Mouse (Mus musculus): Measurements from ENCODE around the gene Cd52.
"Not testable (repeated sequence)": the region's sequence is repeated elsewhere in the genome, so short reads cannot be mapped to it uniquely, and the experiment has no call there.

Gene Cd52

GRCm38 (mm10) chr4:134094923-134095547 is at the start of gene Cd52:
TSS of gene Cd52 (minus strand) at chr4:134095082.
- peak; percentile 77 to 80 for DNase-seq (ENCODE audit: low spot score in 2 of 2)

- DNase-seq (ENCODE audit: low spot score in 2 of 2): not testable (repeated sequence)
Measured at GRCm38 (mm10) chr4:134144297-134144696, 49.4 kb upstream of the Cd52 start.

- DNase-seq (ENCODE audit: low spot score in 2 of 2): no peak
Measured at GRCm38 (mm10) chr4:134138857-134139256, 44.0 kb upstream of the Cd52 start.

GRCm38 (mm10) chr4:134136280-134136926 is 41.5 kb upstream of the Cd52 start:
- DNase-seq (ENCODE audit: low spot score in 2 of 2): no peak

GRCm38 (mm10) chr4:134132519-134133095 is 37.7 kb upstream of the Cd52 start:
- DNase-seq (ENCODE audit: low spot score in 2 of 2): no peak

GRCm38 (mm10) chr4:134132117-134132516 is 37.2 kb upstream of the Cd52 start:
- no peak for DNase-seq (ENCODE audit: low spot score in 2 of 2)

GRCm38 (mm10) chr4:134129482-134129881 is 34.6 kb upstream of the Cd52 start:
- peak in 1 of 2 experiments; percentile 19 for DNase-seq (ENCODE audit: low spot score in 2 of 2)

- DNase-seq (ENCODE audit: low spot score in 2 of 2): peak; percentile 52 to 65
Measured at GRCm38 (mm10) chr4:134128983-134129362, 34.1 kb upstream of the Cd52 start.

GRCm38 (mm10) chr4:134128221-134128982 is 33.5 kb upstream of the Cd52 start, which contains the start of gene Sh3bgrl3:
TSS of gene Sh3bgrl3 (minus strand) at chr4:134128789.
- peak; percentile 89 to 90 for DNase-seq (ENCODE audit: low spot score in 2 of 2)

GRCm38 (mm10) chr4:134127793-134128192 is 32.9 kb upstream of the Cd52 start:
- DNase-seq (ENCODE audit: low spot score in 2 of 2): no peak

- no peak for DNase-seq (ENCODE audit: low spot score in 2 of 2)
Measured at GRCm38 (mm10) chr4:134127121-134127455, 32.2 kb upstream of the Cd52 start.

GRCm38 (mm10) chr4:134126300-134127120 is 31.6 kb upstream of the Cd52 start:
- peak in 1 of 2 experiments; percentile 11 for DNase-seq (ENCODE audit: low spot score in 2 of 2)

GRCm38 (mm10) chr4:134125383-134126060 is 30.6 kb upstream of the Cd52 start:
- no peak for DNase-seq (ENCODE audit: low spot score in 2 of 2)

- DNase-seq (ENCODE audit: low spot score in 2 of 2): peak; percentile 80
Measured at GRCm38 (mm10) chr4:134123680-134124551, 29.0 kb upstream of the Cd52 start.

- peak in 1 of 2 experiments; percentile 14 for DNase-seq (ENCODE audit: low spot score in 2 of 2)
Measured at GRCm38 (mm10) chr4:134123147-134123546, 28.3 kb upstream of the Cd52 start.

- DNase-seq (ENCODE audit: low spot score in 2 of 2): peak in 1 of 2 experiments; percentile 25
Measured at GRCm38 (mm10) chr4:134122281-134122680, 27.4 kb upstream of the Cd52 start.

- peak; percentile 84 to 87 for DNase-seq (ENCODE audit: low spot score in 2 of 2)
Measured at GRCm38 (mm10) chr4:134121571-134121970, 26.7 kb upstream of the Cd52 start.

- DNase-seq (ENCODE audit: low spot score in 2 of 2): peak in 1 of 2 experiments; percentile 26
Measured at GRCm38 (mm10) chr4:134120916-134121315, 26.0 kb upstream of the Cd52 start.

GRCm38 (mm10) chr4:134120192-134120805 is 25.4 kb upstream of the Cd52 start:
- DNase-seq (ENCODE audit: low spot score in 2 of 2): peak in 1 of 2 experiments; percentile 22

Measured in thymus, postnatal 10 days (tissue).